Mouse (Mus musculus) liver, embryonic 15.5 days (tissue): ENCODE results near the gene Pias1. TPM values are rescaled to one million over a fixed set of nuclear protein-coding genes. Genes with fewer than 3 reads are reported as not detected.

Experiments
- ATAC-seq: fragments of 200-750 bp; cut with Nextera tagmentation; 2 replicates; pipeline ENCODE4 v1.8.0; 2017; ENCODE audit warnings: moderate number of reproducible peaks, mild to moderate bottlenecking, moderate library complexity; ENCODE audit not compliant: insufficient read depth
- H3K27ac ChIP-seq: fragments of 300-500 bp; sonication (generic); replicated peaks from 2 replicates; pipeline ENCODE4 v1.5.1; 2015; ENCODE audit warnings: mild to moderate bottlenecking, inconsistent platforms
- H3K27me3 ChIP-seq: fragments of 300-500 bp; sonication (generic); 2 replicates; pipeline ENCODE4 v1.6.1; 2015; ENCODE audit warnings: mild to moderate bottlenecking, inconsistent platforms
- H3K36me3 ChIP-seq: fragments of 300-500 bp; sonication (generic); replicated peaks from 2 replicates; pipeline ENCODE4 v1.6.1; 2015; ENCODE audit warnings: moderate library complexity, mild to moderate bottlenecking, inconsistent platforms
- H3K4me1 ChIP-seq: fragments of 300-500 bp; sonication (generic); replicated peaks from 2 replicates; pipeline ENCODE4 v1.6.1; 2015; ENCODE audit warnings: inconsistent platforms
- H3K4me2 ChIP-seq: fragments of 300-500 bp; sonication (generic); 2 replicates; pipeline ENCODE4 v1.6.1; 2015; ENCODE audit warnings: moderate library complexity, mild to moderate bottlenecking, inconsistent platforms
- H3K4me3 ChIP-seq: fragments of 300-500 bp; sonication (generic); replicated peaks from 2 replicates; pipeline ENCODE4 v1.5.1; 2015; ENCODE audit warnings: mild to moderate bottlenecking, inconsistent platforms
- H3K9ac ChIP-seq: fragments of 300-500 bp; sonication (generic); 2 replicates; pipeline ENCODE4 v1.6.1; 2015; ENCODE audit warnings: moderate library complexity, mild to moderate bottlenecking, inconsistent platforms
- H3K9me3 ChIP-seq: fragments of 300-500 bp; sonication (generic); replicated peaks from 2 replicates; pipeline ENCODE4 v1.6.1; 2016; ENCODE audit warnings: inconsistent platforms
- WGBS: fragments of 180-500 bp; shearing (Covaris S2); methylation state at CpG from one replicate; pipeline ENCODE4 v1.1.7; 2015; ENCODE audit warnings: mixed read lengths; ENCODE audit not compliant: insufficient replicate concordance; 5-methylcytosine and 5-hydroxymethylcytosine counted together
- polyA plus RNA-seq: library from polyadenylated mRNA; unstranded; fragments of >200 nt; fragmentation: Nextera tagmentation; extraction: Ambion mirVana; gene quantifications from 2 replicates; pipeline ENCODE4 v1.2.1, GENCODE M21; 2015

Pias1 gene
- polyA plus RNA-seq, 1 experiment from 2014 or later: 29.4 TPM

- Histone ChIP-seq H3K9me3 (no peaks in the 10 kb centered on the region), H3K36me3 (peaks cover 9% of the 10 kb centered on the region; the same call in 1 of the 2 replicates), H3K4me2 (no peak overlapping the region), H3K27ac (no peak overlapping the region), H3K4me1 (peaks cover 10% of the 10 kb centered on the region), H3K9ac (no peak overlapping the region), H3K4me3 (no peak overlapping the region), H3K27me3 (no peaks in the 10 kb centered on the region)
- 82% methylated on average over 3 of the region's 3 CpGs for WGBS
- ATAC-seq: no peak
Measured at GRCm38 (mm10) chr9:62940966-62941365, 46.8 kb downstream of the Pias1 start.

DNA sequence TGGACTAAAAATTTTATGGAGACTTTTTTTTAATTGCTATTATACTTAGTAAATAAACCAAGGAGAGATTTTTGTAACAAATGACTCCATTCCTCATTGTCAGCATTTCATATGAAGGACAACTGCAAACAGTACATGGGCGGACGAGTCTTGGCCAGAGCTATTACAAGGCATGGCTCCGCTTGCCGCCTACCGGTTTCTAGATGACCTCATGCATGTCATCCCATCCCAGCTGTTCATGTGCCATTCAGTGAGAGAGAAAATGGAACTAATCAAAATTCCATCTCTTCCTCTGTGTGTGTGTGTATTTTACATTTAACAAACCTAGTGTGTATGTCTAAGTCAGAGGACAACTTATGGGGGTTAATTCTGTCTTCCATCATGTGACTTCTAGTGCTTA, 51.9 kb downstream of the Pias1 start:
- H3K4me1 ChIP-seq: peaks cover 29% of the 10 kb centered on the region
- H3K9me3 ChIP-seq: no peaks in the 10 kb centered on the region
- peaks cover under 1% of the 10 kb centered on the region; the same call in 1 of the 2 replicates for H3K36me3 ChIP-seq
- H3K9ac ChIP-seq: no peak overlapping the region
- no peak for ATAC-seq
- no peak overlapping the region for H3K27ac ChIP-seq
- no peaks in the 10 kb centered on the region for H3K27me3 ChIP-seq
- H3K4me3 ChIP-seq: no peak overlapping the region
- WGBS: 91% methylated on average over 5 of the region's 5 CpGs
- no peak overlapping the region for H3K4me2 ChIP-seq

DNA sequence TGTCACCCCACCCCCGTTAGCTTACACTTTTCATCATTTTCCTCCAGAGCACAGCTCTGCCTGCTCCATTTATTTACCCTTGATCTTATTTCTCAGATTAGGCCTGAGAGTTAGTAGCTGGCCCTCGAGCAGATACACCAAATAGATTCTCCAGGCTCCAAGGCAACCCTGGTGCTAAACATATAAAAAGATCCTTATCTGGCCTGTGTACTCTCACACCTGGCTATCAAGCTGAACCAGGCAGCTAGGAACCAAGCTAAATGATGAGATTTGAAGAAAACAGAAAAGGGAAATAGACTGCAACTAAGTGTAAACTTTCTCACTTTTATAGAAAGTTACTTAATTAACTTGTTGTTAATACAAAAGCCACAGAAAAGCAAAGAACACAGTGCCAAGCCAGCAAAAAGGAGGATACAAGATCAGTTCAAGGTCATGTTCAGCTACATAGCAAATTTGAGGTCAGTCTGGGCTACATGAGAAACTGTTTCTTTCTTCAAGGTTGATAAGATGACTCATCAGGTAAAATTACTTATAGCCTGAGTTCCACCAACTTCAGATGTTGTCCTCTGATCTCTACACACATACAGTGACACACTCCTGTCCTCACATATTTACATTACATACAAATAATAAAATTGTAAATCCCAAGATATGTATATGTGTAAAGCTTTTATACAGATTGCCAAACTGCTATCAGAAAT, 52.9 kb downstream of the Pias1 start:
- no peak overlapping the region for H3K27ac ChIP-seq

DNA sequence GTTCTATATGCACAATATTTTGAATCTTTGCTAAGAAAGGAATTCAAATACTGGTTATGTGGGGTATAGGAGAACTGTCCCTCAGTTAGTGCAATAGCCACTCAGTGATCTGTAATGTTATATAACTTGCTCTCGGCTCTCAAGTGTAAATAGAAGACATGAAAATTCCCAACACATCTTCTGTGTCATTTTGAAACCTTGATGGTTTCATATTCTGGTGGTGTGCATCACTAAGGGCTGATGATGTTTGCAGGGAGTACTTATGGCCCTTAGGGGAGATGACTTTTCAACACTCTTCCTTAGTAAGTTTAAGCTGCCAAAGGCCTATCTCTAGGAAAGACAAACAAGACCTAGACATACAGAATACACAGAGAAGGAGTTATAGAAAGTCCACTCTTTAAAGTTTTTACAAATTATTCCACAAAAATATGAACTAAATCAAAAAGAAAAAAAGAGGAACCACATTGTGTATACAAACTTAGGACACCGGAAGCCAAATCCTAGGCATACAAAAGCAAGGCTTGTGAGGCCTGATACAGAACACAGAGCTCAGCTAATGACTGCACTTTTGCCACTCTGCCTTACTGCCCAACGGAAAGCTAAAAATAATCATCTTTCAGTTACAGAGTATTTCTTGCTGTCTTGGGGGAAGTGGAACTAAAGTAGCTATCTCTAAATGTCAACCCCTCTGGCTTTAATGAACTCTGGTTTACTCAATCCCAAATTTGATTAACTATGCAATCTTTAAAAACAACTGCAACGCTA, 55.0 kb downstream of the Pias1 start:
- Histone ChIP-seq H3K4me3 (no peak overlapping the region), H3K27ac (peak overlapping the region; percentile 29; the same call in 1 of the 2 replicates), H3K4me2 (no peak overlapping the region), H3K27me3 (no peaks in the 10 kb centered on the region), H3K9me3 (no peaks in the 10 kb centered on the region), H3K9ac (no peak overlapping the region), H3K4me1 (peaks cover 29% of the 10 kb centered on the region), H3K36me3 (no peaks in the 10 kb centered on the region)
- WGBS: 29% methylated on average over 4 of the region's 4 CpGs
- ATAC-seq: no peak

More for the DNA sequence above, 52.9 kb downstream of the Pias1 start:
- Histone ChIP-seq H3K4me1 (peaks cover 32% of the 10 kb centered on the region), H3K36me3 (no peaks in the 10 kb centered on the region), H3K9ac (no peak overlapping the region), H3K4me3 (no peak overlapping the region), H3K27me3 (no peaks in the 10 kb centered on the region), H3K9me3 (no peaks in the 10 kb centered on the region), H3K4me2 (no peak overlapping the region)
- no peak for ATAC-seq
- WGBS: 39% methylated on average over 2 of the region's 2 CpGs

DNA sequence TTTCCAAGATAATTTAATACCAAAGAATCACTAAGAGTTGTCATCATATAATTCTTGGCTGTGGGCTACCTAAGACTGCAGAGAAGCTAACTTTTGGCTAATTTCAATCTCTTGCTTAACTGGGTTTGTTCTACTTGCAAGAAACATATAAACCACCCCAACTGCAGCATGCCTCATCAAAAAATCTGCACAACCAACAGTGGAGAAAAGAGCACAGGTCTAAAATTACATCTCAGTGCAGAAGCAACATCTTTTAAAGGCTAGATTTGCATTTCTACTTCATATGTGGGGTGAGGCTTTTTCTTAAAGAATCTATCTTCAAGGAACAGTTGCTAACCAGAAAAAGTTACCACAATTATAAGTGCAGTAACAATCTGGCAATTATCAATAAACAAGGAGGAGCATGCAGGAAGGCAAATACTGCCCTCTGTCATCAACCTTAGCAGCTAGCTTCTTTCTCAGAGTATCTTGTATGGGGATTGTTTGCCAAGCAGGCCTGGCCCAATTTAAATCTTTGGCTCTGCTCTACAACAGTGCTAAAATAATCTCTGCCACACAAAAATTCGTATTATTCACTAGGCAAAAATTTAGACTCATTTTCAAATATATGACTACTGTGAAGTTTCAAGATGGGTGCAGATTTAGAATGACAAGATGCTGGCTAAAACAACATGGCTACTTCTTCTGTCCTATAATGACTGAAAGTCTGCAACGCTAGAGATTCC, 62.7 kb downstream of the Pias1 start:
- Histone ChIP-seq H3K27ac (no peak overlapping the region), H3K4me3 (no peak overlapping the region), H3K9ac (no peak overlapping the region), H3K4me2 (no peak overlapping the region), H3K4me1 (0 out of 2 replicates have a peak, but pooled peaks cover 5% of the 10 kb centered on the region), H3K27me3 (no peaks in the 10 kb centered on the region), H3K9me3 (no peaks in the 10 kb centered on the region), H3K36me3 (peaks cover 21% of the 10 kb centered on the region)
- 77% methylated on average over 2 of the region's 2 CpGs for WGBS
- ATAC-seq: no peak

DNA sequence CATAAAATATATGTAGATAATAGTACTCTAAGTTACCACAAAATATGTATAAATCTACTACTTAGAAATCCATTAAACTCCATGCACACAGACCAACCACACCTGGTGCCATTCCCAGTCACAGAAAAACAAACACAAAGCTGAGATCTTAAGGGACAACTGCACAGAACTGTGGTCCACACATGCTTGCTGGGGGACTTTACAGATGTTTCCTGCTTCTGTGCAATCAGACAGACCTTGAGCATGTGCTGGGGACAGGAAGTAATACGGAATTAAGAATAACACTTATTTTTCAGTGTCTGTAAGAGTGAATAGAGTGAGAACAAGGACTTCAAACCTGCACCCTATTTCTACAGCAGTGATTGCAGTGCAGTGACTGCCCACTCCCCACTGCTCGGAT, 66.8 kb downstream of the Pias1 start:
- 64% methylated on average over 2 of the region's 2 CpGs for WGBS
- no peak overlapping the region for H3K4me3 ChIP-seq
- H3K4me2 ChIP-seq: no peak overlapping the region
- peaks cover 44% of the 10 kb centered on the region for H3K36me3 ChIP-seq
- no peak for ATAC-seq
- 0 out of 2 replicates have a peak, but pooled peaks cover 5% of the 10 kb centered on the region for H3K4me1 ChIP-seq
- no peak overlapping the region for H3K9ac ChIP-seq
- no peaks in the 10 kb centered on the region for H3K9me3 ChIP-seq
- H3K27me3 ChIP-seq: no peaks in the 10 kb centered on the region
- no peak overlapping the region for H3K27ac ChIP-seq

DNA sequence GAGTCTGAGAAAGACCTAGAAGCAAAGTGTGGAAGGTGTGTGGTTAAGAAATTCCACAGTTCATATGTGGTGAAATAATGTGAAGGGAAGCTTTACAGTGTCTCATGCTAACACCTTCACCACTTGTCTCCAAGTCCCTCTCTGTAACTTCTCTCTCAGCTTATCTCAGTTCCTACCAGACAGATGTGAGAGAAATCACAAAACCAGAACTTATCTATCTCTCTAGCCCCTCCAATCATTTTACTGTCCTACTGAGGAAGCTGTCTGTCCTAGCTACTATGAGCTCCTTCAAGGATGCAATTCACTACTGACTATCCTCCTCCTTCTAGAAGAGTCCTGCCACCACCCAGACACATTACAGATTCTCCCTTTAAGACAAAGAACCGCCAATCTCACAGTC, 70.7 kb downstream of the Pias1 start:
- no peak overlapping the region for H3K27ac ChIP-seq
- H3K4me1 ChIP-seq: no peaks in the 10 kb centered on the region
- ATAC-seq: no peak
- H3K9ac ChIP-seq: no peak overlapping the region
- H3K27me3 ChIP-seq: no peaks in the 10 kb centered on the region
- no peaks in the 10 kb centered on the region for H3K9me3 ChIP-seq
- H3K4me2 ChIP-seq: no peak overlapping the region
- WGBS: 87% methylated on average over 1 of the region's 1 CpGs
- H3K36me3 ChIP-seq: peaks cover 50% of the 10 kb centered on the region
- no peak overlapping the region for H3K4me3 ChIP-seq

GRCm38 (mm10) chr9:62913390-62914069, 74.2 kb downstream of the Pias1 start:
- Histone ChIP-seq H3K4me2 (no peak overlapping the region), H3K4me3 (no peak overlapping the region), H3K9me3 (no peaks in the 10 kb centered on the region), H3K27ac (no peak overlapping the region), H3K4me1 (no peaks in the 10 kb centered on the region), H3K27me3 (no peaks in the 10 kb centered on the region), H3K36me3 (peaks cover 59% of the 10 kb centered on the region), H3K9ac (no peak overlapping the region)
- no peak for ATAC-seq
- WGBS: 66% methylated on average over 5 of the region's 5 CpGs

- Histone ChIP-seq H3K36me3 (peaks cover 58% of the 10 kb centered on the region), H3K27me3 (no peaks in the 10 kb centered on the region), H3K4me1 (no peaks in the 10 kb centered on the region), H3K9me3 (no peaks in the 10 kb centered on the region), H3K27ac (no peak overlapping the region), H3K9ac (no peak overlapping the region), H3K4me2 (no peak overlapping the region), H3K4me3 (no peak overlapping the region)
- no peak for ATAC-seq
- 87% methylated on average over 8 of the region's 8 CpGs for WGBS
Measured at GRCm38 (mm10) chr9:62905039-62905438, 82.7 kb downstream of the Pias1 start.

DNA sequence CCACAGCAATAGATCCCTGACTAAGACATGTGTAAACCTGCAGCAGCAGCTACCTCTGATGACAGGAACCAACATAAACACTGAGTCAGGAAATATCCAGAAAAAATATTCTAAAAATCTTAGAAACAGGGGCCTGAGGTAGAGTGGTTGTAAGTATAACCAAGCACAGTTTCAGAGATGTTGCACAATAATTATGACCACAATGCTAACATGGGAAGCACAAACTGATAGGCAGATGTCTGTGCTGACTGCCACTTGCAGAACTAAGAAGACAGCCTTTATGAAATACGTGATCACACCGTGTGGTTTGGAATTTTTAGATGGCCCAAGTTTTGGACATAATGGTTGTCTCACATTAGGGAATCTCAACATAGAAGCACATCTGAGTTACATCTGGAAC, 83.9 kb downstream of the Pias1 start:
- no peaks in the 10 kb centered on the region for H3K9me3 ChIP-seq
- no peak overlapping the region for H3K4me3 ChIP-seq
- H3K4me1 ChIP-seq: no peaks in the 10 kb centered on the region
- no peak overlapping the region for H3K27ac ChIP-seq
- H3K27me3 ChIP-seq: no peaks in the 10 kb centered on the region
- H3K4me2 ChIP-seq: no peak overlapping the region
- 93% methylated on average over 2 of the region's 2 CpGs for WGBS
- no peak overlapping the region for H3K9ac ChIP-seq
- ATAC-seq: no peak
- H3K36me3 ChIP-seq: peaks cover 47% of the 10 kb centered on the region

GRCm38 (mm10) chr9:62901736-62902135, 86.0 kb downstream of the Pias1 start:
- no peak for ATAC-seq
- Histone ChIP-seq H3K27me3 (no peaks in the 10 kb centered on the region), H3K27ac (no peak overlapping the region), H3K4me1 (no peaks in the 10 kb centered on the region), H3K9me3 (no peaks in the 10 kb centered on the region), H3K36me3 (peaks cover 43% of the 10 kb centered on the region), H3K9ac (no peak overlapping the region), H3K4me2 (no peak overlapping the region), H3K4me3 (no peak overlapping the region)
- WGBS: 79% methylated on average over 2 of the region's 2 CpGs
